Mouse (Mus musculus): ENCODE measurements around the gene Atf5. TPM values are rescaled to one million over a fixed set of nuclear protein-coding genes. Genes with fewer than 3 reads are reported as not detected.

Atf5 gene
- polyA plus RNA-seq, 1 experiment, result 76.5 TPM

- no peak for TF ChIP-seq CTCF (IDR thresholded peaks at IDR 0.05; ENCODE audit: borderline replicate concordance, control insufficient read depth, extremely low read depth, insufficient read depth, low read length, poor library complexity)
- TF ChIP-seq POLR2A (IDR thresholded peaks at IDR 0.05; ENCODE audit: control insufficient read depth, extremely low read depth, insufficient read depth, low read length, poor library complexity), result no peak
- H3K27ac ChIP-seq (ENCODE audit: control insufficient read depth, insufficient read depth, low read length), result no peak overlapping the region
- H3K36me3 ChIP-seq (ENCODE audit: control insufficient read depth, insufficient read depth, low read length), result no peaks in the 10 kb centered on the region
- H3K27me3 ChIP-seq (ENCODE audit: control insufficient read depth, insufficient read depth, low read length), result no peaks in the 10 kb centered on the region
- 95% methylated on average over 3 of the region's 3 CpGs for WGBS
- peaks cover 18% of the 10 kb centered on the region for H3K4me1 ChIP-seq (replicated peaks; ENCODE audit: control insufficient read depth, insufficient read depth, low read length)
- DNase-seq, result no peak
- H3K4me3 ChIP-seq (ENCODE audit: control insufficient read depth, insufficient read depth, low read length), result no peak overlapping the region
These were observed 2.5 kb downstream of the Atf5 start for GRCm38 (mm10) chr7:44813985-44814384.

GRCm38 (mm10) chr7:44812651-44813325, 3.7 kb downstream of the Atf5 start:
- H3K4me1 ChIP-seq (replicated peaks; ENCODE audit: control insufficient read depth, insufficient read depth, low read length), result peaks cover 10% of the 10 kb centered on the region
- 97% methylated on average over 20 of the region's 20 CpGs for WGBS
- TF ChIP-seq POLR2A (IDR thresholded peaks at IDR 0.05; ENCODE audit: control insufficient read depth, extremely low read depth, insufficient read depth, low read length, poor library complexity), result no peak
- TF ChIP-seq CTCF (IDR thresholded peaks at IDR 0.05; ENCODE audit: borderline replicate concordance, control insufficient read depth, extremely low read depth, insufficient read depth, low read length, poor library complexity), result no peak

GRCm38 (mm10) chr7:44810819-44811557, 5.5 kb downstream of the Atf5 start:
- Histone ChIP-seq H3K4me1 (replicated peaks; ENCODE audit: control insufficient read depth, insufficient read depth, low read length) (peaks cover 4% of the 10 kb centered on the region), H3K27ac (ENCODE audit: control insufficient read depth, insufficient read depth, low read length) (no peak overlapping the region), H3K4me3 (ENCODE audit: control insufficient read depth, insufficient read depth, low read length) (no peak overlapping the region), H3K27me3 (ENCODE audit: control insufficient read depth, insufficient read depth, low read length) (no peaks in the 10 kb centered on the region), H3K36me3 (ENCODE audit: control insufficient read depth, insufficient read depth, low read length) (no peaks in the 10 kb centered on the region)
- DNase-seq, result no peak
- TF ChIP-seq CTCF (IDR thresholded peaks at IDR 0.05; ENCODE audit: borderline replicate concordance, control insufficient read depth, extremely low read depth, insufficient read depth, low read length, poor library complexity) (no peak), POLR2A (IDR thresholded peaks at IDR 0.05; ENCODE audit: control insufficient read depth, extremely low read depth, insufficient read depth, low read length, poor library complexity) (no peak)
- WGBS, result 94% methylated on average over 7 of the region's 7 CpGs

More at GRCm38 (mm10) chr7:44812651-44813325, 3.7 kb downstream of the Atf5 start:
- Histone ChIP-seq H3K27ac (ENCODE audit: control insufficient read depth, insufficient read depth, low read length) (no peak overlapping the region), H3K4me3 (ENCODE audit: control insufficient read depth, insufficient read depth, low read length) (no peak overlapping the region), H3K36me3 (ENCODE audit: control insufficient read depth, insufficient read depth, low read length) (no peaks in the 10 kb centered on the region), H3K27me3 (ENCODE audit: control insufficient read depth, insufficient read depth, low read length) (no peaks in the 10 kb centered on the region)
- DNase-seq, result no peak

- DNase-seq, result no peak
- Histone ChIP-seq H3K4me1 (replicated peaks; ENCODE audit: control insufficient read depth, insufficient read depth, low read length) (peaks cover 4% of the 10 kb centered on the region), H3K4me3 (ENCODE audit: control insufficient read depth, insufficient read depth, low read length) (no peak overlapping the region), H3K27me3 (ENCODE audit: control insufficient read depth, insufficient read depth, low read length) (no peaks in the 10 kb centered on the region), H3K27ac (ENCODE audit: control insufficient read depth, insufficient read depth, low read length) (no peak overlapping the region), H3K36me3 (ENCODE audit: control insufficient read depth, insufficient read depth, low read length) (no peaks in the 10 kb centered on the region)
- TF ChIP-seq POLR2A (IDR thresholded peaks at IDR 0.05; ENCODE audit: control insufficient read depth, extremely low read depth, insufficient read depth, low read length, poor library complexity) (no peak), CTCF (IDR thresholded peaks at IDR 0.05; ENCODE audit: borderline replicate concordance, control insufficient read depth, extremely low read depth, insufficient read depth, low read length, poor library complexity) (no peak)
- 82% methylated on average over 4 of the region's 4 CpGs for WGBS
These were observed 6.1 kb downstream of the Atf5 start for GRCm38 (mm10) chr7:44810365-44810764.

GRCm38 (mm10) chr7:44809466-44809865, 7.0 kb downstream of the Atf5 start:
- Histone ChIP-seq H3K4me1 (replicated peaks; ENCODE audit: control insufficient read depth, insufficient read depth, low read length) (no peaks in the 10 kb centered on the region), H3K27ac (ENCODE audit: control insufficient read depth, insufficient read depth, low read length) (no peak overlapping the region), H3K36me3 (ENCODE audit: control insufficient read depth, insufficient read depth, low read length) (no peaks in the 10 kb centered on the region), H3K27me3 (ENCODE audit: control insufficient read depth, insufficient read depth, low read length) (no peaks in the 10 kb centered on the region), H3K4me3 (ENCODE audit: control insufficient read depth, insufficient read depth, low read length) (no peak overlapping the region)
- TF ChIP-seq POLR2A (IDR thresholded peaks at IDR 0.05; ENCODE audit: control insufficient read depth, extremely low read depth, insufficient read depth, low read length, poor library complexity) (no peak), CTCF (IDR thresholded peaks at IDR 0.05; ENCODE audit: borderline replicate concordance, control insufficient read depth, extremely low read depth, insufficient read depth, low read length, poor library complexity) (no peak)
- 96% methylated on average over 3 of the region's 3 CpGs for WGBS
- no peak for DNase-seq

GRCm38 (mm10) chr7:44808927-44809326, 7.5 kb downstream of the Atf5 start:
- Histone ChIP-seq H3K27me3 (ENCODE audit: control insufficient read depth, insufficient read depth, low read length) (no peaks in the 10 kb centered on the region), H3K4me3 (ENCODE audit: control insufficient read depth, insufficient read depth, low read length) (no peak overlapping the region), H3K36me3 (ENCODE audit: control insufficient read depth, insufficient read depth, low read length) (no peaks in the 10 kb centered on the region), H3K27ac (ENCODE audit: control insufficient read depth, insufficient read depth, low read length) (no peak overlapping the region), H3K4me1 (replicated peaks; ENCODE audit: control insufficient read depth, insufficient read depth, low read length) (no peaks in the 10 kb centered on the region)
- 58% methylated on average over 2 of the region's 2 CpGs for WGBS
- TF ChIP-seq POLR2A (IDR thresholded peaks at IDR 0.05; ENCODE audit: control insufficient read depth, extremely low read depth, insufficient read depth, low read length, poor library complexity) (no peak), CTCF (IDR thresholded peaks at IDR 0.05; ENCODE audit: borderline replicate concordance, control insufficient read depth, extremely low read depth, insufficient read depth, low read length, poor library complexity) (no peak)
- DNase-seq, result no peak

Data from thymus, adult 2 months (tissue).